Mouse (Mus musculus): Measurements from ENCODE around the gene Grb7. TPM values are rescaled to one million over a fixed set of nuclear protein-coding genes. Genes with fewer than 3 reads are reported as not detected.

The Grb7 gene
- total and polyA plus RNA-seq, 3 experiments, result 0.11 to 0.72 (median 0.31) TPM

DNA sequence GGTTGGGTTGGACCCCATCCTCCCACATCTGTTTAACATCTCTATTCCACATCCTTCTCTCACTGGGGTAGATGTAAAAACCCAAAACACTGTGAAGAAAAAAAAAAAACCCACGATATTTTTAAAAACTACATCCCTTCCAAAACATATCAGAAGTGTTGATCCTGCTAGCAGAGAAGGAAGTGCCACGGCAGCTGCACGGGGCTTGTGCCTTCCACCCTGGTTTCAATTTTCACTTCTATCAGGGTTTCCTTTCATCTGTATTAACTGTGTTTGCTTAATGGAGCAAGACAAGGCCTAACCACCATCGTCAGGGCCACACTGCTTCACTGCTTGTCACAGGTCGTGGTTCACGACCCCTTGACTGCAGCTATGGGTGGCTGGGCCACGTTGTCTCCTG lies 46.8 kb downstream of the Grb7 start:
- peak in 1 of 2 experiments; percentile 6 for DNase-seq
- H3K4me1 ChIP-seq (ENCODE audit: control insufficient read depth, insufficient read depth, low read length), result no peaks in the 10 kb centered on the region
- no peaks in the 10 kb centered on the region for H3K27me3 ChIP-seq (ENCODE audit: control insufficient read depth, insufficient read depth, low read length)
- H3K79me2 ChIP-seq (replicated peaks; ENCODE audit: control insufficient read depth, insufficient read depth, low read length), result no peaks in the 10 kb centered on the region
- H3K4me3 ChIP-seq, result no peak overlapping the region
- intact Hi-C loops (cut with DNase I), result no loop called here
- H3K9ac ChIP-seq (ENCODE audit: low read depth, low read length), result no peak overlapping the region
- TF ChIP-seq POLR2A (IDR thresholded peaks at IDR 0.05; ENCODE audit: insufficient read depth, low read depth, low read length), result no peak
- no peak for TF ChIP-seq CTCF (IDR thresholded peaks at IDR 0.05)
- TF ChIP-seq EP300 (IDR thresholded peaks at IDR 0.05; ENCODE audit: insufficient read depth, low read depth, low read length), result no peak
- no peak overlapping the region for H3K27ac ChIP-seq
- WGBS, result 31% methylated on average over 7 of the region's 7 CpGs
- no peaks in the 10 kb centered on the region for H3K36me3 ChIP-seq (ENCODE audit: control insufficient read depth, insufficient read depth, low read length)

DNA sequence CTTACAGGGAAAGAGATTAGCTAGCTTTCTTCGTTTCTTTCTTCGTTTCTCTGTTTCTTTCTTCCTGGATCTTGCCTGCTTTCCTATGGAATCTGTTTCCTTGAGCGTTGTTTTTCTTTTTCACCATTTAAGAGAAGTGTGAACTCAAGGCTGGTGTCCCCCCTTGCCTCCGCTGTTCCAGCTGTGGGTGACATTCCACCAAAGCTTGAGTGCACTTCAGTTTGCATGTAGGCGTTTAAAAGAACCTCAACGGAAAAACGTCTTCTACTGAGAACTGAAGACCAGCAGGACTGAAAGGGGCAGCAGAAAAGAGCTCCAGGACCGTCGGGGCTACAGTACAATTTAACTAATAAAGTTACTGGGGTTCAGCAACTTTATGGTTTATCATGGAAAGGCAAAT lies 47.2 kb downstream of the Grb7 start:
- WGBS, result 73% methylated on average over 9 of the region's 9 CpGs

DNA sequence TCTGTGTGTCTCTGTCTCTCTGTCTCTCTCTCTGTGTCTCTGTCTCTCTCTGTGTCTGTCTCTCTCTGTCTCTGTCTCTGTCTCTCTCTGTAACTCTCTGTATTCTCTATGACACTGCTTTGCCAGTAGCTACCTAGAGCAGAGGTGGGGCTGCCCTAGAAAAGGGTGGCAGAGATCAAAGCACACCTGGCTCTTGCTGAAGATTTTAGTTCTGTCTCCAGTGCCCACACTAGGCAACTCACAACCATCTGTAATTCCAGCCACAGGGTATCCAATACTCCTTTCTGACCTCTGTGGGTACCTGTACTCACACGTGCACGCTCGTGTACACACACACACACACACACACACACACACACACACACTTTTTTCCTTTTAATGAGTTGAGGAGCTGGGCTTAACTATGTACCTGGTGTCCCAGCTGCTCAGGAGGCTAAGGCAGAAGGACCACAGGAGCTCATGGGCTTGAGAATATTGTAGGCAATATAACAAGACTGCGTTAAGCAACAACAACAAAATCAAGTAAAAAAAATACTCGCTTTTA lies 49.1 kb downstream of the Grb7 start:
- WGBS, result 88% methylated on average over 5 of the region's 5 CpGs
- no peaks in the 10 kb centered on the region for H3K4me1 ChIP-seq (ENCODE audit: control insufficient read depth, insufficient read depth, low read length)
- no peak for DNase-seq

More for the DNA sequence above, 47.2 kb downstream of the Grb7 start:
- Histone ChIP-seq H3K36me3 (ENCODE audit: control insufficient read depth, insufficient read depth, low read length) (no peaks in the 10 kb centered on the region), H3K9ac (ENCODE audit: low read depth, low read length) (no peak overlapping the region), H3K27me3 (ENCODE audit: control insufficient read depth, insufficient read depth, low read length) (no peaks in the 10 kb centered on the region), H3K79me2 (replicated peaks; ENCODE audit: control insufficient read depth, insufficient read depth, low read length) (no peaks in the 10 kb centered on the region), H3K27ac (no peak overlapping the region), H3K4me1 (ENCODE audit: control insufficient read depth, insufficient read depth, low read length) (no peaks in the 10 kb centered on the region), H3K4me3 (no peak overlapping the region)
- TF ChIP-seq CTCF (IDR thresholded peaks at IDR 0.05) (no peak), EP300 (IDR thresholded peaks at IDR 0.05; ENCODE audit: insufficient read depth, low read depth, low read length) (no peak), POLR2A (IDR thresholded peaks at IDR 0.05; ENCODE audit: insufficient read depth, low read depth, low read length) (no peak)
- no peak for DNase-seq
- intact Hi-C loops (cut with DNase I), result no loop called here

DNA sequence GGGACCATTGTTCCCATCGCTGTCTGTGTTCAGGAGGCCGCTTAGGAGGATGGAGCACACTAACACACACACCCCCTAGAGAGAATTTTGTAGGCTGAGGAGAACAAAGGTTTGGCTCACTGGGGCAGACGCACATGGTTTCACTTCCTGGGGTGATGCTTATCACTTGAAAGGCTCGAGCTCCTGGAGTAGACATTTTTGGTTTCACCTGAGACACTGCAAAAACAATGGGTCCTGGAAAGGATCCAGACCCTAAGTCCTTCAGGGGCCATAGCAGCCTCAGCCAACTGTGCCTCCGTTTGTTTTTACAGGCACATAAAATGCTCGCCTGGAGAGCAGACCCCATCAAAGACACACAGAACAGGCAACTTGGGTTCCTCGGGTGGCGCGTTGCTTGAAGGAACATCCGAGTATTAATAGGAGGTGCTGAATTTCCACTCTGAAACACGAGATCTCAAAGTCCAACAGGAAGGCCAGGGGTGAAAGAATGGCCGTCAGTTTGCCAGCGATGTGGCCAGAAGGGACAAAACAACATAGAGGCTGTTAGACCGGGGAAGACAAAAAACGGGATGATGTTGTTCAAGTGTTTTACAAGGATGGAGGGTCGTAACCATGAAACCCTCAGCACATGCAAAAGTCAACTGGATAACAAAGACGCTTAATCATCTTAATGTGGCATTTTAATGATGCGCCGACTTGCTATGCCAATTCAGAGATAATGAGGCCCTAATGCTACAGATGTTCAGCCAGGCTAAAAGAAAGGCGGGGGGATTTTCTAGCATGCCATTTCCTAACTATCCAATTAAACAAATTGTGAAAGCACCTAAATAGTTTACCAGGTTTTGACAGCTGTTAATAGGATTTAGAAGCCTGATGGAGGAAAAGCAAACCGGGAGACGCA lies 51.4 kb downstream of the Grb7 start:
- no peak overlapping the region for H3K9ac ChIP-seq (ENCODE audit: low read depth, low read length)
- no peaks in the 10 kb centered on the region for H3K4me1 ChIP-seq (ENCODE audit: control insufficient read depth, insufficient read depth, low read length)
- H3K79me2 ChIP-seq (replicated peaks; ENCODE audit: control insufficient read depth, insufficient read depth, low read length), result no peaks in the 10 kb centered on the region
- H3K36me3 ChIP-seq (ENCODE audit: control insufficient read depth, insufficient read depth, low read length), result no peaks in the 10 kb centered on the region
- TF ChIP-seq EP300 (IDR thresholded peaks at IDR 0.05; ENCODE audit: insufficient read depth, low read depth, low read length), result no peak
- no peak for TF ChIP-seq POLR2A (IDR thresholded peaks at IDR 0.05; ENCODE audit: insufficient read depth, low read depth, low read length)
- TF ChIP-seq CTCF (IDR thresholded peaks at IDR 0.05), result no peak
- no peak overlapping the region for H3K4me3 ChIP-seq
- peak in 1 of 2 experiments; percentile 52 for DNase-seq
- H3K27me3 ChIP-seq (ENCODE audit: control insufficient read depth, insufficient read depth, low read length), result no peaks in the 10 kb centered on the region
- intact Hi-C loops (cut with DNase I), result no loop called here
- whole genome bisulfite sequencing, result 43% methylated on average over 22 of the region's 22 CpGs
- H3K27ac ChIP-seq, result no peak overlapping the region

More for the DNA sequence above, 49.1 kb downstream of the Grb7 start:
- no peak overlapping the region for H3K4me3 ChIP-seq
- intact Hi-C loops (cut with DNase I), result no loop called here
- H3K36me3 ChIP-seq (ENCODE audit: control insufficient read depth, insufficient read depth, low read length), result no peaks in the 10 kb centered on the region
- TF ChIP-seq CTCF (IDR thresholded peaks at IDR 0.05) (no peak), EP300 (IDR thresholded peaks at IDR 0.05; ENCODE audit: insufficient read depth, low read depth, low read length) (no peak), POLR2A (IDR thresholded peaks at IDR 0.05; ENCODE audit: insufficient read depth, low read depth, low read length) (no peak)
- H3K27ac ChIP-seq, result no peak overlapping the region
- H3K27me3 ChIP-seq (ENCODE audit: control insufficient read depth, insufficient read depth, low read length), result no peaks in the 10 kb centered on the region
- no peaks in the 10 kb centered on the region for H3K79me2 ChIP-seq (replicated peaks; ENCODE audit: control insufficient read depth, insufficient read depth, low read length)
- no peak overlapping the region for H3K9ac ChIP-seq (ENCODE audit: low read depth, low read length)

DNA sequence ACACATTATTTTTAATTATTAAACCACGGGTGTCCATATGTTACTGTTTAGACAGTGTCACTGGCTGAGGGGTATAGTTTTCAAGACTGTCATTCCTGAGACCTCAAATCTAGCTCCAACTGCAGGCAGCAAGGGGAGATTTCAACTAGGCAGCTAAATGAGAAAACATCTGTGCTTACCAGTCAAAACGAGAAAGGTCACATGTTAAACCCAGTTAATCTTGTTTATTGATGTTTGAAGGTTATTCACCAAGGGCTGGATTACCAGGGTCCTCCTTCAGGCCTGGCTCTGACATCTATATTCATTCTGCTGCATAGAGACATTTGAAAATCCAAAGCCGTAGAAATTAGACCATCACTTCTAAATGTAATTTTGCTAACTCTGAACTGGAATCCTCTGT lies 58.7 kb downstream of the Grb7 start:
- Histone ChIP-seq H3K9ac (ENCODE audit: low read depth, low read length) (no peak overlapping the region), H3K79me2 (replicated peaks; ENCODE audit: control insufficient read depth, insufficient read depth, low read length) (no peaks in the 10 kb centered on the region), H3K27me3 (ENCODE audit: control insufficient read depth, insufficient read depth, low read length) (no peaks in the 10 kb centered on the region), H3K4me3 (no peak overlapping the region), H3K4me1 (ENCODE audit: control insufficient read depth, insufficient read depth, low read length) (no peaks in the 10 kb centered on the region), H3K36me3 (ENCODE audit: control insufficient read depth, insufficient read depth, low read length) (no peaks in the 10 kb centered on the region), H3K27ac (no peak overlapping the region)
- 68% methylated on average over 3 of the region's 3 CpGs for WGBS
- no peak for DNase-seq
- intact Hi-C loops (cut with DNase I), result no loop called here
- no peak for TF ChIP-seq POLR2A (IDR thresholded peaks at IDR 0.05; ENCODE audit: insufficient read depth, low read depth, low read length)
- no peak for TF ChIP-seq EP300 (IDR thresholded peaks at IDR 0.05; ENCODE audit: insufficient read depth, low read depth, low read length)
- TF ChIP-seq CTCF (IDR thresholded peaks at IDR 0.05), result no peak

Other genes with a start within 250 kb of the Grb7 start
- gene Cdk12, start 243.3 kb upstream of the Grb7 start, total RNA-seq (2021), result 10 to 100 TPM; 20.6 to 21.2 TPM
- 7.5 and 12.7 TPM in 2 replicates for gene Cdk12, start 243.3 kb upstream of the Grb7 start, polyA plus RNA-seq (2012; rRNA removed)
- gene Neurod2, start 116.7 kb upstream of the Grb7 start, total RNA-seq (2021), result not detected
- not detected in 2 replicates for gene Neurod2, start 116.7 kb upstream of the Grb7 start, polyA plus RNA-seq (2012; rRNA removed)
- gene Ppp1r1b, start 98.0 kb upstream of the Grb7 start, total RNA-seq (2021), result 1 to 10 TPM; 2.6 to 5.3 TPM
- gene Ppp1r1b, start 98.0 kb upstream of the Grb7 start, polyA plus RNA-seq (2012; rRNA removed), result 15.8 and 16.2 TPM in 2 replicates
- gene Stard3, start 88.0 kb upstream of the Grb7 start, total RNA-seq (2021), result 10 to 100 TPM; 19.0 to 24.3 TPM
- gene Stard3, start 88.0 kb upstream of the Grb7 start, polyA plus RNA-seq (2012; rRNA removed), result 58.3 and 62.3 TPM in 2 replicates
- gene Tcap, start 62.6 kb upstream of the Grb7 start, total RNA-seq (2021), result 1,000 to 10,000 TPM; 1,095 to 3,136 TPM
- 1,250 and 1,827 TPM in 2 replicates for gene Tcap, start 62.6 kb upstream of the Grb7 start, polyA plus RNA-seq (2012; rRNA removed)
- gene Pnmt, start 59.9 kb upstream of the Grb7 start, total RNA-seq (2021), result 1 to 10 TPM in 1 of 2 experiments, under 1 TPM in 1; 0.91 to 1.5 TPM
- 1.6 and 2.6 TPM in 2 replicates for gene Pnmt, start 59.9 kb upstream of the Grb7 start, polyA plus RNA-seq (2012; rRNA removed)
- 1 to 10 TPM; 7.7 to 8.5 TPM for gene Pgap3, start 45.9 kb upstream of the Grb7 start, total RNA-seq (2021)
- gene Pgap3, start 45.9 kb upstream of the Grb7 start, polyA plus RNA-seq (2012; rRNA removed), result 18.8 and 21.1 TPM in 2 replicates
- 1 to 10 TPM; 6.6 to 6.9 TPM for gene Erbb2, start 33.9 kb upstream of the Grb7 start, total RNA-seq (2021)
- gene Erbb2, start 33.9 kb upstream of the Grb7 start, polyA plus RNA-seq (2012; rRNA removed), result 8.4 and 9.2 TPM in 2 replicates
- gene Mien1, start 7.4 kb upstream of the Grb7 start, total RNA-seq (2021), result 10 to 100 TPM; 61.6 to 63.6 TPM
- 53.5 and 80.0 TPM in 2 replicates for gene Mien1, start 7.4 kb upstream of the Grb7 start, polyA plus RNA-seq (2012; rRNA removed)
- gene Ikzf3, start 99.6 kb downstream of the Grb7 start, total RNA-seq (2021), result 1 to 10 TPM in 1 of 2 experiments, under 1 TPM in 1; 0.94 to 1.5 TPM
- gene Ikzf3, start 99.6 kb downstream of the Grb7 start, polyA plus RNA-seq (2012; rRNA removed), result 0.61 and 1.5 TPM in 2 replicates
- not detected for gene Zpbp2, start 104.7 kb downstream of the Grb7 start, total RNA-seq (2021)
- 0.23 TPM in 1 of 2 replicates, not detected in the other for gene Zpbp2, start 104.7 kb downstream of the Grb7 start, polyA plus RNA-seq (2012; rRNA removed)
- gene Ormdl3, start 141.0 kb downstream of the Grb7 start, total RNA-seq (2021), result 10 to 100 TPM; 40.2 to 40.9 TPM
- gene Ormdl3, start 141.0 kb downstream of the Grb7 start, polyA plus RNA-seq (2012; rRNA removed), result 61.2 and 63.8 TPM in 2 replicates
- not detected for gene Lrrc3c, start 151.9 kb downstream of the Grb7 start, total RNA-seq (2021)
- not detected in 2 replicates for gene Lrrc3c, start 151.9 kb downstream of the Grb7 start, polyA plus RNA-seq (2012; rRNA removed)
- 10 to 100 TPM in 1 of 2 experiments, 1 to 10 TPM in 1; 7.9 to 10.8 TPM for gene Gm12355, start 179.3 kb downstream of the Grb7 start, total RNA-seq (2021)
- not detected in 2 replicates for gene Gm12355, start 179.3 kb downstream of the Grb7 start, polyA plus RNA-seq (2012; rRNA removed)
- gene Gsdma3, start 180.0 kb downstream of the Grb7 start, total RNA-seq (2021), result 1 to 10 TPM; 2.7 to 2.9 TPM
- not detected in 2 replicates for gene Gsdma3, start 180.0 kb downstream of the Grb7 start, polyA plus RNA-seq (2012; rRNA removed)
- not detected for gene Gsdma2, start 200.4 kb downstream of the Grb7 start, total RNA-seq (2021)
- not detected in 2 replicates for gene Gsdma2, start 200.4 kb downstream of the Grb7 start, polyA plus RNA-seq (2012; rRNA removed)
- gene Gsdma, start 218.0 kb downstream of the Grb7 start, total RNA-seq (2021), result not detected
- 0.04 TPM in 1 of 2 replicates, not detected in the other for gene Gsdma, start 218.0 kb downstream of the Grb7 start, polyA plus RNA-seq (2012; rRNA removed)
- 100 to 1,000 TPM in 1 of 2 experiments, 10 to 100 TPM in 1; 89.5 to 105 TPM for gene Psmd3, start 236.2 kb downstream of the Grb7 start, total RNA-seq (2021)
- gene Psmd3, start 236.2 kb downstream of the Grb7 start, polyA plus RNA-seq (2012; rRNA removed), result 144 and 173 TPM in 2 replicates

All from heart, adult 2 months (tissue).